Mouse (Mus musculus) mature B cell (primary cell): ENCODE data around the gene Acsf2.

Source experiments
- in situ Hi-C: fragments of 300-500 bp; cut with MboI; formaldehyde crosslinking; loops from 2 replicates; pipeline ENCODE4 v1.14.3; 2019

Acsf2 gene

DNA sequence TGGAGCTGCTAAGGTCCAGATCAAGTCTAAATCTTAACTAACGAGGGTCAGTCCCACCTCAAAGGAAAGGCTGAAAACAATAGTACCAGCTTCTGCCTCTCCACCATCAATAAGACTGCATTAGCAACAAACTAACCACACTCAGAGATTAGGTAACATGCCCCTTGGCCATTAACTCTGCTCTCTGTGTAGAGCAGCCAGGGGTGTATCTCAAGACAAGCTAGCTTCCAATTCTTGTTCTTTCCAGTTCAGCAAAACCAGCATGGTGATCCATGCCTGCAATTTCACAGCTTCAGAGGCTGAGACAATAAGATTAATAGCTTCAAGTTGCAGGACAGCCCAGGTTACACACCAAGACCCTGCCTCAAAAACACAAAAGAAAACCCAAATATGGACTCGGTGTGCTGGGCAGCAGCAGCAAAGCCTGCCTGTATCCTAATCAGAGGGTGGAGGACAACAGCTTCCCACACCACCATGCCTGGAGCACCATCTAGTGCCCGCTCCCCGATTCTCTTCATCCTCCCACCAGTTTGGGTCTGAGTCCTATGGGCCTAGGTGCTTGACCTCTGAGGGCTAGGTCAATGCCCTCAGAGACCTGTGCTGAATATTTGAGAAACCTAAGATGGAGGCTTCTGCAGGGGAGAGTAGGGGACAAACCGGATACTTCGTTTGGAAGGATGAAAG lies 3.1 kb downstream of the Acsf2 start:
- in situ Hi-C loops, result no loop called here

DNA sequence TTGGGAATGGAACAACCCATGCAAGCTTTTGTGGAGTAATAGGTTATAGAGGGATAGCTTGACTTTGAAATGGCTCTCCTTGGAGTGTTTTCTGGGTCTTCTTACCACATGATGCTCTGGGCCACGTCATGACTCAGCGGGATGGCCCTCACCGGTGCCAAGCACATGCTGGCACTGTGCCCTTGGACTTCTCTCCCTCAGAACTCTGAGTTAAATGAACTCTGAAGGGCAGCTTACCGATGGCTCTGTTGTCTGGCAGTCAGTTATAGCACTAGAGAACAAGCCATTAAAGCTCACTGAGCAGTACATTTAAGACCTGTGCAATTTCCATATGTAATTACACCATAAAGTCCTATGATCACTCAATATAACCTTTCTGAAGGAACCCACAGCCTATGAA lies 4.4 kb downstream of the Acsf2 start:
- in situ Hi-C loops, result no loop called here

DNA sequence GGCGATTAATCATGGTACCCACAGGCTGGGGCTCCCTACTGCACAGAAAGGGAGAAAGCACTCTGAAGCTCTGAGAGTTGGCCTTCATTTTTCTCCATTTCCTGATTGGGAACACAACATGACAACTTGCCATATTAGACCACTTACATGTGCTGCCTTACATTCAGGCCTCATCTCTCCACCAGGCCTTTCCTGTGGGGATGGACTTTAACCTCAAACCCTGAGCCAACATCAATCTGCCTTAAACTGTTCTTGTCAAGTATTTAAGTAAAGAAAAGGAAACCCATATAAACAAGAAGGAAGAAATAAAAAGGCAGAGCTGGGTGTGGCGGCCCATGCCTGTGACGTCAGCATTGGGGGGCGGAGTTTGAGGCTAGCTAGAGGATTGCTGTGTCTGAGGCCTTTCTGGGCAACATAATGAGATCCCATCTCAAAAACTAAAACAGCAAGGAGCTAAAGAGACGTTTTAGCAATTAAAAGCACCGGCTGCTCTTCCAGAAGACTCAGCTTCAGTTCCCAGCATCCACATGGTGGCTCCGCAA lies 5.3 kb downstream of the Acsf2 start:
- in situ Hi-C loops, result no loop called here

DNA sequence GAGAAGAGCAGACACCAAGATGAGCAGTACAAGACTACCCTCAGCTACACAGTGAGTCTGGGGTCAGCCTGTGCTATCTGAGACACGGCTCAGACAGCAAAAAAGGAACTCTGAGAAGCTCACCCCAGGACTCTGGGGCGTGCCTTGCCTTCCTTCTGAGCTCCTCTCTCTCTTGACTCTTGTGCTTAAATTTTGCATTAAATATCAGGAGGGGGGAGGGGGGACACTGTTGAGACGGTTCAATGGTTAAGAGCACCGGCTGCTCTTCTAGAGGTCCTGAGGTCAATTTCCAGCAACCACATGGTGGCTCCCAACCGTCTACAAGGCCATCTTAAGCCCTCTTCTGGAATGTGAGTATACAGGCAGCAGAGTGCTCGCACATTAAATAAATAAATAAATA lies 14.2 kb downstream of the Acsf2 start:
- in situ Hi-C loops, result no loop called here

DNA sequence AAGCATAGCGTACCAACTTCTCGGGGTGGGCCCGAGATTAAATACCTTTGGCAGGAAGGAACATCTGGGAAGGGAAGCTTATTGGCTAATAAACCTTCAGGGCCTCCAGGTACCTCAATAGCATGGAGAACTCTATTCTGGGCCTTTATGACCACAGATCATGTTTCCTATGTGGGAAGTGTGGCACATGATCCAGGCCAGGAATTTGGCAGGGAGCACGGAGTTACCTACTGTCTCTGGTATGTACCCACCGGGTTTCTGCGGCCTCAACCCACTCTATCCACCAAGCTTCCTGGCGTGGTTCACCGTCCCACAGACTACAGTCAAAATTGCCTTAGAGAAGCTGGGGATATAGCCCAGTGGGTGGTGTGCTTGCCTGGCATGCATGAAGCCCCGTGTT lies 16.6 kb downstream of the Acsf2 start:
- in situ Hi-C loops, result no loop called here

DNA sequence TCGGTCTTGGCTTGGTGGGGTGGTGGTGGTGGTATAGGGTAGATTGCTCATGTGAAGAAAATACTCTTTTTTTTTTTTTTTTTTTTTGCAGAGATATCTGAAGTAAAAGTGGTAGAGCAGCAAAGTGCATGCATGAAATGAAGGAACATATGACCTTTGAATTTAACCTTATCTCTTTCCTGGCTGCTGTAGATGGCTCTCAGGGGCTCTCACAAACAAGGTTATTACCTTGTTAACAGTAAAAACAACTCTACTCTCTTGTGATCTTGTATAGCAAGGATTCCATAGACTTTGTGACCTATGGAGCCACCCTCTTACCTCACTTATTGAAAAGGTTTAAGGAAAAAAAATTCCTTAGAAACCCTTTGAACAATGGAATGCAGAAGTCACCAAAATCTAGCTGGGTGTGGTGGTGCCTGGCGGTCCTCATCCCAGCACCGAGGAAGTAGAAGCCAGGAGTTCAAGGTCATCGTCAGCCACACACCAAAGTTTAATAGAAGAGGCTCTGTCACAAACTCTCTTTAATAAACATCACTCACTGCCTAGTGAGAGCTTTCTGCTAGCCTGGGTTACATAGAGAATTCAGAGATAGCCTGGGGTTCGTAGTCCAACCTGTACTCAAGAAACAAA lies 21.4 kb downstream of the Acsf2 start:
- in situ Hi-C loops, result no loop called here

DNA sequence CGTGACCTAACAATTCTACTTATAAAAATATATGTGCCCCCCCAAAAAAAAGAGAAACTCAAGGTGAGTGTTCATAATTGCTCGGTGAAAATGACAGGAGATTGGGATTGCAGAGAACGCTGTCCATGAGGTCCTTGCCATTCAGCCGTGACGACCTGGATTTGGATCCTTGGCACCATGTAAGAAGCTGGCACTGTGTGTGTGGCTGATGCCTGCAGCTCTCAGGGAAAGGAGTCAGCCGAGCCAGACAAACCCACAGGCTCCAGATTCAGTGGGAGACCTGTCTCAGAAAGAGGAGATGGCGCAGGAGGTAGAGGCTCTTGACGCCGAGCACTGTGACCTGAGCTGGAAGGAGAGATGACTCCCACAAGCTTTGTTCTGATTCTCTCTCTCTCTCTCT lies 25.3 kb downstream of the Acsf2 start:
- in situ Hi-C loops, result no loop called here

DNA sequence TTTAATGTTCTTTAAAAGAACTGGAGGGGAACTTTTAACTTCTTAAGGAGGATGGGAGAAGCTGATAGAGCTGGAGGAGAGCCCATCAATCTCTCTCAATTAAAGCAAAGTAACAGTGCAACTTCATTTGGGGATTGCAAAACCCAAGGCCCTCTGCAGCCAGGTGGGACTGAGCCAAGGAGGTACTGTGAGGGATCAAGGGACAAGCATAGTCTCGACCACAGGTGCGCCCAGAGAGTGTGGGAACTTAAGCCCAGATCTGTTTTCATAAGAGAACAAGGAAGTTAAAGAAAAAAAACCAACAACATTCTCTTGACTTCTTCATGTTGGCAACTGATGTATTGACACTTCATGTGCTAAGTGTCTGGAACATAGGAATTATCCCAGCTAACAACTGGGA lies 26.6 kb downstream of the Acsf2 start:
- in situ Hi-C loops, result no loop called here

DNA sequence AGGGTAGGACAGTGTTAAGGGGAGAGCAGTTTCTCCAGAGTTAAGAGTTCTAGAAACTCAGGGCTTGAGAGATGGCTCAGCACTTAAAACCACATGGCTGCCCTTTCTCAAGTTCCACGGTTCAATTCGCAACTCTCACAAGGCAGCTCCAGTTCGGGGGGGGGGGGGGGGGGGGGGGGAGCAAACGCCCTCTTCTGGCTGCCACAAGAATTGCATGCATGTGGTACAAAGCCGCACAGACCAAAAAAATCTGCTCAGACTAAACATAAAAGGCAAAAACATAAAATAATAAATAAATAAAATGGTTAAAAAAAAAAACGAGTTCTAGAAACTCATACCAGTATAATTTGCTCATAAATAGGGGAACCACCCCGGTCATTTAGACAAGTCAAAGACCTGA lies 27.1 kb downstream of the Acsf2 start:
- in situ Hi-C loops, result no loop called here

DNA sequence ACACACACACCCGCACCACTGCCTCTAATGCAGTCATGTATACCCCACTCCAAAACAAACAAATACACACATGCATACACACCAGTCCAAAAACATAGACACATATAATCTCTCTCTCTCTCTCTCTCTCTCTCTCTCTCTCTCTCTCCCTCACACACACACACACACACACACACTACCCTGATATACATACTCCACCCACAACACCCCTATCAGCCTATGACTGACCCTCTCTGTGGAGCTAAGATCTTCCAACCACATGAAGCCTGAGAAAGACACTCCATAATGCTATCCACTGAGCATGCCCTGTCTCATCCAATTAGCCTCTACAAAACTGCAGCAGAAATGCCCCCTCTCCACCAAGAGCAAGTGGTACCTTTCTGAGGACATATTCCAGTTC lies 29.8 kb downstream of the Acsf2 start:
- in situ Hi-C loops, result no loop called here

DNA sequence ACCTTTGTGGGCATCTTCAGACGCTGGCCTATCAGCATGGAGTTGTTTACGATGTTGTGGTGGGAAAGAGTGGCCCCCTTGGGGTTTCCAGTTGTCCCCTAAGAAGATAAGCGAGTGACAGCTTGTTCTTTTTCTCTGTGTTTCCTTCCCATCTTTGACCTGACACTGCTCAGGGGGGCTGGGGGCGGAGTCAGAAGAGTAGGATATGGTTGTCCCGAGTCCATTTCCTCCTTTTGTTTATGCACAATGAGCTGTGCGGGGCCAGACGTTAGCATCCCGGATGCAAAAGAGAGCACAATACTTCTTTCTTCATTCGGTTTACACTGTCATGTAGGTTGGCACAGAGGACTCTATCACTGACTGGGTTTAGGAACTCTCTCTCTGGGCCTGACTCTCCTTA lies 31.1 kb downstream of the Acsf2 start:
- in situ Hi-C loops, result no loop called here

DNA sequence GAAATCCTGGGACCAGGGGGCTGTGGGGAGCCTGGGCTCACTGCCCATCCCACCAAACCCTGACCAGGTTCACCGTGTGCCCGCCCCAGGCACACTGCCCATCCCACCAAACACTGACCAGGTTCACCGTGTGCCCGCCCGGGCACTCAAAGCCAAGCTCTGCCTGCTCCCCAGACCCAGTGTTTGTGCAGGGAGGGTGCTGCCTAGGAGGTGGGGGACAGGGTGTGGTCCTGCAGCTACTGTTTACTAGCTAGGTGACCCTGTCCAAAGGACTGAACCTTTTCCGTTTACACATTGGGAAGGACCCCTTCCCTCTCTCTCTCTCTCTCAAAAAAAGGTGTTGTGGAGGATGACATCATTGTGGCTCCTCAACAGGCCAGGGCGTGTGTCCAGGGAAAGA lies 34.3 kb downstream of the Acsf2 start:
- in situ Hi-C loops, result no loop called here

DNA sequence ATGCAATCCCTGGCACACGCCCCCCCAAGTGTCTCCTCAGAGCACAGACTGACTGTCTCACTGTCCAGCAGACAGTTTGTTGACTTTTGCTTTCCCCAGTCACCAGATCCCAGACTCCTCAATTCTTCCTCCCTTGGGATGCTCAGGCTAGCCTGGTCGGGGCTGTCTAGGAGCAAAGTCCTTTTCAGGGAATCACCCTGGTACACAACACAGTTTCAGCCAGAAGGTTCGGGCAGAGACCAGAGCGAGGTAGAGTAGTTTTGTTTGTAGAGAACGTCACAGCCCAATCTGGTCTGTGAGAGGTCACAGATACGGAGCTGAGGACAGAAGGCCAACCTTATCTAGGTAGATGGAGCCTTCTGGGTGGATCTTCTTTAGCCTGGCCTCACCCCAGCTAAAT lies 35.1 kb downstream of the Acsf2 start:
- in situ Hi-C loops, result no loop called here

DNA sequence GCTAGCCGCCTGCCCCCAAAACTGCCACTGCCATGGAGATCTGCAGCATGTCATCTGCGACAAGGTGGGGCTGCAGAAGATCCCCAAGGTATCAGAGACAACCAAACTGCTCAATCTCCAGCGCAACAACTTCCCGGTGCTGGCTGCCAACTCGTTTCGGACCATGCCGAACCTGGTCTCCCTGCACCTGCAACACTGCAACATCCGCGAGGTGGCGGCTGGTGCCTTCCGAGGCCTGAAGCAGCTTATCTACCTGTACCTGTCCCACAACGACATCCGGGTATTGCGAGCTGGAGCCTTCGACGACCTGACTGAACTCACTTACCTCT lies 36.6 kb downstream of the Acsf2 start:
- in situ Hi-C loops, result no loop called here

DNA sequence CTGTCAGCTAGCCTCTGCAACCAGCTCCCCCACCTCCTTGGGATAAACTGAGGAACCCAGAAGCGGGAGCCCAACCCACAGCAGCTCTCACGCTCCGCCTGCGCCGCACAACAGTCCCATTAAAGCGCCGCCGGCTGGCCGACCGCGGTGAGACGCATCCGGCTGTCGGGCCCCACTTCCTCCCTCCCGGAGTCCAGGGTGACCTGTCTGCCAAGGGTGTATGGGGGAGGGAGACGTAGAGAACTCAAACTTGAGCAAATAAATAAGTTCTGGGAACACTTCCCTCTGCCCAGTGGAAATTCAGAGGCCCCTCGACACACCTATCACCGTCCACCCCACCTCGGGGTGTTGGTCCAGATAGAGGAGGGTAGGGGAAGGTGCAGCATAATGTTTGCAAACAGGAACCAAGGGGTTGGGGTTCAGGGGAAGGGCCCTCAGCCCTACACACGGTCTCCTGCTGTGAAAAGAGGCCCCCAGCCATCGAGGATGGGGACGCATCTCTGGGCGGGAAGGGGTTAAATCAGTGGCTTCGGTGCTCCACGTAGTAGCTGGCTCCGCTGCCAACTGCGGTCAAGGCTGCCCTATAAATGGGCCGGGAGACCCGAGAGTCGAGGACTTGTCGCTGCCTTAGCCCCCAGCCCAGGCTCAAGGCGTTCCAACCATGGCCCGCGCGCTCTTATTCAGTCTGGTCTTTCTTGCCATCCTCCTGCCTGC lies 37.1 kb downstream of the Acsf2 start, which contains the start of gene Chad:
Gene Chad (plus strand): TSS at position 611 of the 714 bp plus-strand sequence.
- in situ Hi-C loops, result no loop called here

DNA sequence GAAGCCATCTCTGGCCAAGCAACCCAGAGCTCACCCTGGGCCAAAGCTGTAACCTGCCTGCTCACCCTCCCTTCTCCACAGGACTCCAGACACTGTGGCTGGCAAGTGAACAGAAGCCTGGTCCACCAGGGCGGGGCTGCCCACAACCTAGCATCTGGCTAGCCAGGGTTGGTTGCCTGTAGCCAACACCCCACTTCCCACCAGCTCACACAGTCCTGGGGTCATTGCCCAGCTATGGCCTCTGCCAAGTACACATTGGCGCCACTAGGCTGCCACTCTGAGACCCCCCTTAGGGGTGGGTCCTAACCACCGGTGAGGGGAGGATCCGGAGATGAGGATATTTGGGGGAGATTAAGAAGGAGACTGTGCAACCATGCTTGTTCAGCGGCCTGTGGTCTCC lies 37.9 kb downstream of the Acsf2 start:
- in situ Hi-C loops, result no loop called here

DNA sequence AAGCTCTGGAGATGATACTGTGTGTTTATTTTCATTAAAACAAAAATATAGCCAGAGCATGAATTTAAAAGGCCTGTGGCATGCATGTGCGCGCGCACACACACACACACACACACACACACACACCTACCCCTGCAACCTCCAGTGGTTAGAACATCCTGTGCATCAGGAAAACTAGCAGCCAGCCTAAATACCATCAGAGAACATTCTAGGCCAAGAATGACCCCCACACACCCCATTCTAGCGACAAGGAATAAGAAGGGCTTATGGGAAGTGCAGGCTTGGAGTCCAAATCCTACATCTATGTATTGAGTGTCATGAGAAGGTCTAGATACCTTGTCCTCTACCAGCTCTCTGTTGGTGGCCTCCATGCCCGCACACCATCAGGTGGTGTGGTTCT lies 38.3 kb downstream of the Acsf2 start:
- in situ Hi-C loops, result no loop called here

DNA sequence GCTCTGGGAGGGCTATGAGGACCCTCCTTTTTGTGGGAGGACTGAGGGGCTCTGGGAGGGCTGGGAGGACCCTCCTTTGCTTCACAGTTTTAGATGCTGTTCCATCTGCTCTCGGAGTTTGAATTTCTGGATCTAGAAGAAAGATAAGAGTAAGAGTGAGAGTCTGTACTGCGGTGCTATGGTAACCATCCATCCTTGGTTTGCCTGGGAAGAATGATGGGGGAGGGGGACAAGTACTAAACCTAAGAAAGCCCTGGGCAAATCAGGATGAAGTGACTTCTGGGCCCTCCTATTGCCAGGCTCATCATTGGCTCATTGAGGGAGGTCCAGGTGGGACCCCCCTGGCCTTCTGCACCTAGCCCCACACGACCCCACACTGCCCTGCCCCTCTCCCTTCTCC lies 43.4 kb downstream of the Acsf2 start:
- in situ Hi-C loops, result no loop called here

DNA sequence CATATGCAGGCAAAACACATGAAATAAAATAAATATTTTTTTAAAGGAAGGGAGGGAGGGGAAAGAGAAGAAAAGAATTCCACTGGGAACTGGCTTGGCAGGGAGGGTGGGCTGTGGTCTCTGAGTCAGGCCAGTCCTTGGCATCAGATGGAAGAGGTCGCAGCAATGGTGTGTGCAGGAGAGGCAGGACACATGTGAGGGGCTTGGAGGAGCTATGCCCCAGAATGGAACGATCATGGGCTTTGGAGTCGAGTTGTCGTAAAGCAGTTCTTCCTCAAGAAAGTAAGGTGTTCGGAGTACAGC lies 51.3 kb downstream of the Acsf2 start:
- in situ Hi-C loops, result no loop called here

DNA sequence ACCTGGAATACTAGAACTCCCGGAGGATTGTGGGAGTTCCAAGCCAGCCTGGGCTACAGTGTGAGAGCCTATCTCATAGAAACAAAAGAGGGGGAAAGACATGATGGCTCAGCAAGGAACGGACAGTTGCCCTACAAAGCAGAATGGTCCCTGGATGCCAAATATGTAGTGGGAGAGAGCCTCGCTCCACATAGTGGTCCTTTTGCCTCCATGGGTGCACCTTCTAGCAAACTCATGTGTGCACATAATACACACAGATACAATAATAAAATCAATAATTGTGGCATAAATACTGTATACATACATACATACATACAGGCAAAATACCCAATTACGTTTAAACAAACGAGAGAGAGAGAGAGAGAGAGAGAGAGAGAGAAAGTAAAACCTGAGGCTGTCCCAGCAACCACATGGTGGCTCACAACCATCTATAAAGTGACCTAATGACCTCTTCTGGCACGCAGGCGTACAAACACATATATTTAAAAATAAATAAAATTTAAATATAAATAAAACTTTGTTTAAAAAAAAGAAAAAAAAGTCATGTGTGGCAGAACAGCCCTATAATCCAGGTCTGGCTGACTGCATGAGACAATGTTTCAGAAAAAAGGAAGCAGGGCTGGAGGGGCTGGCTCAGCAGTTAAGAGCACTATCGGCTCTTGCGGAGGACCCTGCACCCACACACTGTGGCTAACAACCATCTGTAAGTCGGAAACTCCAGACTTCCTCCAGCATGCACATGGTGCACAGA lies 51.8 kb downstream of the Acsf2 start:
- in situ Hi-C loops, result no loop called here

DNA sequence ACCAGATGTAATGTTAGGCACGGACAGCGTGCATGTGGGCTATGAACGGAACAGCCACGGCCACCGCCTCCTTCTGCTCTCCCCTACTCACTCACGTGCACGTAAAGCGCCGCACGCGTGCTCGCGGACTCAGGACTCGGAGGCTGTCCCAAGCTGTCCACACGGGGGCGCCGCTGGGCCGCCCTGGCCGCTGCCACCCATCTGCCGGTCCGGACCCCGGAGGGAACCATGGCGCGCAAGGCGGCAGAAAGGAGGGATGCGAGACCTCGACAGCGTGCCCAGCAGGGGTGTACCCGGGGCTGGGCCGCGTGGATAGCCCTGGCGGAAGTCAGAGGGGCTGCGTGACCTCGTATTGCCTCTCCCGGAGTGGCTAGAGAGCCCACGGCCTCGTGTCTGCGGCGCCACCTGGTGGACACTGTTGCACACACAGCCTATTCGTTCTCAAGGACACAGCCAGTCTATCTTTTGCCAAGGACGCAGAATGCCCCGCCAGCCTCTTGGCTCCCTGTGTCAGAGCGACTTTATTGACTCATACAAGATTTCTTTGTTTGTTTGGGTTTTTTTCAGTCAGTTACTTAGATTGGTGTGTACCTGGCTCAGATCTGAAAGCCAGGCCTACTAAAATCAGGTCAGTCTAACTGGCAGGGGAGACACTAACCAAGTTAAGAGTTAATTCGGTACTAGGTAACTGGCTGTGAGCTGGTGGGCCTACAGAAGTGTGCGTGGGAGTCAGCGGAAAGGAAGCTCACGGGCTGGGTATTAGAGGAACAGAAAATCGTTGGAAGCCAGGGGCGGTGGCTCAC lies 52.6 kb downstream of the Acsf2 start, which contains the start of gene Rsad1:
Gene Rsad1 (minus strand): TSS at position 368 of the 803 bp plus-strand sequence.
- in situ Hi-C loops, result no loop called here
